Mouse (Mus musculus) monocyte, adult 5-6 weeks (primary cell): ENCODE measurements around the gene Fam83g. TPM values are rescaled to one million over a fixed set of nuclear protein-coding genes. Genes with fewer than 3 reads are reported as not detected.

ENCODE experiments used
- ATAC-seq: fragments of 153-309, 156-312 bp; replicated peaks from 2 replicates; pipeline ENCODE4 v1.8.0; 2017; ENCODE audit warnings: mild to moderate bottlenecking; ENCODE audit not compliant: low TSS enrichment, insufficient number of reproducible peaks, severe bottlenecking, poor library complexity, low FRiP score
- total RNA-seq: library from RNA; stranded (forward); fragments of 200-1000, 200-491, 200-594 nt; gene quantifications from 3 replicates; pipeline ENCODE4 v1.2.3, GENCODE M21; 2017

Fam83g gene
- total RNA-seq, 1 experiment from 2014 or later = not detected

DNA sequence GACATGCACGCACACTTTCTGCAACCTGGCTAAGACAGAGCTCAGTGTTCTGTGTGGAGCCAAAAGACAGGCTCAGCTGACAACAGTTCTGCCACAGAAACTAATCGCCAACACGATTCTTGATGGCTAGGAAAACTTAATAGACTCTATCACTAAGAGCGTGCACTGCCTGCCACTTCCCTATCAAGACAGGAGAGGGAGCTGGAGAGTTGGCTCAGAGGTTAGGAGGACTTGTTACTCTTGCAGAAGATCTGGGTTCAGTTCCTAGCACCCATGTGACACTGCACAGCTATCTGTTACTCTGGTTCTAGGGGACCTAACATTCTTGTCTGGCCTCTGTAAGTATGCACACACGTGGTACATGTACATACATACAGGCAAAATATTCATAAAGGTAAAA, 67.7 kb downstream of the Fam83g start:
- ATAC-seq = no peak

DNA sequence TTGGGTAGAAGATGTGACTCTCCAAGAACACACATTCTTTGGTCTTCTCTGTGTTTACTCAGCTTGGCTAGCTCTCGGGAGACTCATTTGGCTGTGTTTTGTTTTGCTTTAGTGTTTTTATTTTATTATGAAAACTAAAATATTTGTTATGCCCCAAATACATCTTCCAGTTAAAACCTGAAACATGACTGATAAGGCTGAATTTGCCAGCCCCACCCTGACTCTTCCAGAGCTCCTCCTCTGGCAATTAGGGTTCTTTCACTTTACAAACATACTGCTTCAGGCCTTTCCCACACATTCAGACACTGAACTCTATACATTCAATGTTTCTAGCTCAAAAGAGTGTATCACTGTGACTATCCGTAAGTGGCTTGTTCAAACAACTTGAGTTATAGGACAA, 73.3 kb downstream of the Fam83g start:
- ATAC-seq = no peak

Other genes with a start within 250 kb of the Fam83g start
- gene Rnf112, start 230.0 kb upstream of the Fam83g start, total RNA-seq = not detected in 3 replicates
- gene Mfap4, start 198.7 kb upstream of the Fam83g start, total RNA-seq = not detected in 3 replicates
- gene Mapk7, start 189.7 kb upstream of the Fam83g start, total RNA-seq = 14.7 to 31.5 TPM (median 15.7 TPM) in 3 replicates
- gene B9d1, start 178.9 kb upstream of the Fam83g start, total RNA-seq = not detected in 3 replicates
- 1.7 to 2.5 TPM in 2 of 3 replicates, not detected in the other for gene Epn2, start 104.4 kb upstream of the Fam83g start, total RNA-seq
- 14.6 to 39.1 TPM (median 19.1 TPM) in 3 replicates for gene Grap, start 30.8 kb upstream of the Fam83g start, total RNA-seq
- gene Slc5a10, start 36.7 kb downstream of the Fam83g start, total RNA-seq = not detected in 3 replicates
- gene Prpsap2, start 78.0 kb downstream of the Fam83g start, total RNA-seq = 40.0 to 51.1 TPM (median 48.5 TPM) in 3 replicates
- 17.3 to 41.0 TPM (median 19.7 TPM) in 3 replicates for gene Ulk2, start 171.0 kb downstream of the Fam83g start, total RNA-seq
- gene Akap10, start 246.2 kb downstream of the Fam83g start, total RNA-seq = 35.7 to 65.4 TPM (median 59.7 TPM) in 3 replicates